Mouse (Mus musculus): ENCODE results near the gene Itpripl2. TPM values are rescaled to one million over a fixed set of nuclear protein-coding genes. Genes with fewer than 3 reads are reported as not detected.

Itpripl2 gene
- total RNA-seq, 1 experiment from 2014 or later = 25.4 TPM

GRCm38 (mm10) chr7:118489706-118490665, 1.8 kb downstream of the Itpripl2 start:
- ATAC-seq (ENCODE audit: extremely low read depth, insufficient number of reproducible peaks, low FRiP score, poor library complexity, severe bottlenecking) = no peak

- no peak for ATAC-seq (ENCODE audit: extremely low read depth, insufficient number of reproducible peaks, low FRiP score, poor library complexity, severe bottlenecking)
Measured at GRCm38 (mm10) chr7:118488060-118488664, 3.6 kb downstream of the Itpripl2 start.

GRCm38 (mm10) chr7:118486917-118487316, 4.9 kb downstream of the Itpripl2 start:
- no peak for ATAC-seq (ENCODE audit: extremely low read depth, insufficient number of reproducible peaks, low FRiP score, poor library complexity, severe bottlenecking)

- no peak for ATAC-seq (ENCODE audit: extremely low read depth, insufficient number of reproducible peaks, low FRiP score, poor library complexity, severe bottlenecking)
Measured at GRCm38 (mm10) chr7:118483996-118484395, 7.8 kb downstream of the Itpripl2 start.

- no peak for ATAC-seq (ENCODE audit: extremely low read depth, insufficient number of reproducible peaks, low FRiP score, poor library complexity, severe bottlenecking)
Measured at GRCm38 (mm10) chr7:118482001-118482400, 9.8 kb downstream of the Itpripl2 start.

GRCm38 (mm10) chr7:118481047-118481810, 10.5 kb downstream of the Itpripl2 start:
- no peak for ATAC-seq (ENCODE audit: extremely low read depth, insufficient number of reproducible peaks, low FRiP score, poor library complexity, severe bottlenecking)

- ATAC-seq (ENCODE audit: extremely low read depth, insufficient number of reproducible peaks, low FRiP score, poor library complexity, severe bottlenecking) = no peak
Measured at GRCm38 (mm10) chr7:118480160-118480709, 11.5 kb downstream of the Itpripl2 start.

- no peak for ATAC-seq (ENCODE audit: extremely low read depth, insufficient number of reproducible peaks, low FRiP score, poor library complexity, severe bottlenecking)
Measured at GRCm38 (mm10) chr7:118478835-118479312, 12.9 kb downstream of the Itpripl2 start.

GRCm38 (mm10) chr7:118476428-118476827, 15.3 kb downstream of the Itpripl2 start:
- ATAC-seq (ENCODE audit: extremely low read depth, insufficient number of reproducible peaks, low FRiP score, poor library complexity, severe bottlenecking) = no peak

GRCm38 (mm10) chr7:118475008-118475705, 16.6 kb downstream of the Itpripl2 start:
- no peak for ATAC-seq (ENCODE audit: extremely low read depth, insufficient number of reproducible peaks, low FRiP score, poor library complexity, severe bottlenecking)

- ATAC-seq (ENCODE audit: extremely low read depth, insufficient number of reproducible peaks, low FRiP score, poor library complexity, severe bottlenecking) = no peak
Measured at GRCm38 (mm10) chr7:118472886-118473285, 18.9 kb downstream of the Itpripl2 start.

GRCm38 (mm10) chr7:118468060-118468459, 23.7 kb downstream of the Itpripl2 start:
- ATAC-seq (ENCODE audit: extremely low read depth, insufficient number of reproducible peaks, low FRiP score, poor library complexity, severe bottlenecking) = no peak

- no peak for ATAC-seq (ENCODE audit: extremely low read depth, insufficient number of reproducible peaks, low FRiP score, poor library complexity, severe bottlenecking)
Measured at GRCm38 (mm10) chr7:118464432-118464831, 27.3 kb downstream of the Itpripl2 start.

GRCm38 (mm10) chr7:118462818-118463762, 28.7 kb downstream of the Itpripl2 start:
- no peak for ATAC-seq (ENCODE audit: extremely low read depth, insufficient number of reproducible peaks, low FRiP score, poor library complexity, severe bottlenecking)

GRCm38 (mm10) chr7:118461400-118462136, 30.2 kb downstream of the Itpripl2 start:
- ATAC-seq (ENCODE audit: extremely low read depth, insufficient number of reproducible peaks, low FRiP score, poor library complexity, severe bottlenecking) = no peak

GRCm38 (mm10) chr7:118453722-118454121, 38.1 kb downstream of the Itpripl2 start:
- ATAC-seq (ENCODE audit: extremely low read depth, insufficient number of reproducible peaks, low FRiP score, poor library complexity, severe bottlenecking) = no peak

GRCm38 (mm10) chr7:118452940-118453339, 38.8 kb downstream of the Itpripl2 start:
- no peak for ATAC-seq (ENCODE audit: extremely low read depth, insufficient number of reproducible peaks, low FRiP score, poor library complexity, severe bottlenecking)

Data from neutrophil, adult 5-6 weeks (primary cell).